Mouse (Mus musculus): ENCODE measurements at regions not wholly inside any gene's neighbourhood (a gene's known extent, or its start where the extent isn't known, plus 50 kb on each side); places are given as distances from the start of the nearest gene placed in this dataset.

GRCm38 (mm10) chr10:91249681-91250195 is 68.6 kb upstream of the Tmpo start:
- DNase-seq (ENCODE audit: extremely low read depth, low read depth, low spot score) = no peak
- Histone ChIP-seq H3K27me3 (ENCODE audit: control insufficient read depth, insufficient read depth, low read length) (no peaks in the 10 kb centered on the region), H3K79me2 (ENCODE audit: control insufficient read depth, insufficient read depth, low read length) (no peaks in the 10 kb centered on the region), H3K9ac (ENCODE audit: low read depth, low read length) (no peak overlapping the region), H3K27ac (replicated peaks; ENCODE audit: insufficient read depth, low read depth, low read length) (no peak overlapping the region), H3K4me1 (ENCODE audit: control insufficient read depth, insufficient read depth, low read length) (no peaks in the 10 kb centered on the region), H3K4me3 (ENCODE audit: insufficient read depth, low read depth, low read length) (no peak overlapping the region), H3K36me3 (ENCODE audit: control insufficient read depth, insufficient read depth, low read length) (no peaks in the 10 kb centered on the region)
- no peak for TF ChIP-seq POLR2A (IDR thresholded peaks at IDR 0.05; ENCODE audit: extremely low read depth, insufficient read depth, low read length)
- TF ChIP-seq CTCF (IDR thresholded peaks at IDR 0.05; ENCODE audit: low read depth, low read length) = no peak
- 62% methylated on average over 18 of the region's 18 CpGs for WGBS

- Histone ChIP-seq H3K27ac (replicated peaks; ENCODE audit: insufficient read depth, low read depth, low read length) (no peak overlapping the region), H3K4me1 (ENCODE audit: control insufficient read depth, insufficient read depth, low read length) (no peaks in the 10 kb centered on the region), H3K4me3 (ENCODE audit: insufficient read depth, low read depth, low read length) (no peak overlapping the region), H3K9ac (ENCODE audit: low read depth, low read length) (no peak overlapping the region), H3K79me2 (ENCODE audit: control insufficient read depth, insufficient read depth, low read length) (no peaks in the 10 kb centered on the region), H3K36me3 (ENCODE audit: control insufficient read depth, insufficient read depth, low read length) (no peaks in the 10 kb centered on the region), H3K27me3 (ENCODE audit: control insufficient read depth, insufficient read depth, low read length) (no peaks in the 10 kb centered on the region)
- TF ChIP-seq CTCF (IDR thresholded peaks at IDR 0.05; ENCODE audit: low read depth, low read length) (peak; percentile 17; the same call in 1 of the 2 replicates), POLR2A (IDR thresholded peaks at IDR 0.05; ENCODE audit: extremely low read depth, insufficient read depth, low read length) (no peak)
- peak; percentile 15 for DNase-seq (ENCODE audit: extremely low read depth, low read depth, low spot score)
- WGBS = 86% methylated on average over 3 of the region's 3 CpGs
These were observed 63.2 kb upstream of the Tmpo start for GRCm38 (mm10) chr10:91244297-91244696.

DNA sequence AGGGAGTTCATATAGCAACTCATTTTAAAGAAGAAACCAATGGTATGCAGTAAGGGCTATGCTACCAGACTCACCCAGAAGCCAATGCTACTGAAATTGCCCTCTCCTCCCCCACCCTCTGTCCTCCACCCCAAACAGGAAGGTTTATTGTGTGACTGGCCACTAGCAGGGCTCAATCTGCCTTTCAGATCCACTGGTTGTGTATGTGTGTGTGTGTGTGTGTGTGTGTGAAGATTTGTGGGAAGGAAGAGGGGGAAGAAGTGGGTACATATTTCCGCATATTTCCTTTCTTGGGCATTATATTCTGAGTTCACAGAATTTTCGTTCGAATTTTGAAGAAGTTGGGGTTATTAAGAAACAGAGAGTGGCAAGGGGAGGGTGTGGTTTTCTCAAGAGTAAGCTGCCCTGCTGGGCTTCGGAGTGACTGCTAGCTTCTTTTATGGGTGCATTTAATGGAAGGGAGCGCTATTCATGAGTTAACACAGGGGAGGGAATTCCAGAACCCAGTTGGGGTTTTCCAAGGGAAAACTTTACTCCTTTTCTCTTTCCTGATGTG is 61.5 kb upstream of the Tmpo start:
- no peak for TF ChIP-seq POLR2A (IDR thresholded peaks at IDR 0.05; ENCODE audit: extremely low read depth, insufficient read depth, low read length)
- no peak for TF ChIP-seq CTCF (IDR thresholded peaks at IDR 0.05; ENCODE audit: low read depth, low read length)
- peak; percentile 28 for DNase-seq (ENCODE audit: extremely low read depth, low read depth, low spot score)
- Histone ChIP-seq H3K27ac (replicated peaks; ENCODE audit: insufficient read depth, low read depth, low read length) (no peak overlapping the region), H3K9ac (ENCODE audit: low read depth, low read length) (no peak overlapping the region), H3K79me2 (ENCODE audit: control insufficient read depth, insufficient read depth, low read length) (no peaks in the 10 kb centered on the region), H3K27me3 (ENCODE audit: control insufficient read depth, insufficient read depth, low read length) (no peaks in the 10 kb centered on the region), H3K36me3 (ENCODE audit: control insufficient read depth, insufficient read depth, low read length) (no peaks in the 10 kb centered on the region), H3K4me3 (ENCODE audit: insufficient read depth, low read depth, low read length) (no peak overlapping the region), H3K4me1 (ENCODE audit: control insufficient read depth, insufficient read depth, low read length) (no peaks in the 10 kb centered on the region)
- 77% methylated on average over 5 of the region's 5 CpGs for WGBS

DNA sequence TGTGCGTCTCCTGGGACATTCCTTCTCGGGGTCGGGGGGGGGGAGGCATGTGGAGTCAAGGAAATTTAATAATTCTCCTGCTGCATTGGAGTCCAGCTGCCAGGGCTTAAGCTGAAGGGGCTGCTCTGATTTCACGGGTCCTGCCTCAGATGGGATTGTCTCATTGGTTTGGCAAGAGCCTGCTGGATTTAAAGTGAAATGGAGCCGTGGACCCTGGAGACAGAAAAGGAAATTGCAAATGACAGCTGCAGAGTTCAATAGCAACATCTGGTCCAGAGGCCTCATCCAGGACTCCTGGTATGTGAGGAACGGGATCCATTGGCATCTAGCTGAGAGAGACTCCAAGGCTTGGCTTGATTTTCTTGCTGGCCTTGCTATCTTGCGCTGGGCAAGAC is 60.5 kb upstream of the Tmpo start:
- WGBS = 82% methylated on average over 7 of the region's 7 CpGs
- Histone ChIP-seq H3K27ac (replicated peaks; ENCODE audit: insufficient read depth, low read depth, low read length) (no peak overlapping the region), H3K4me3 (ENCODE audit: insufficient read depth, low read depth, low read length) (no peak overlapping the region), H3K27me3 (ENCODE audit: control insufficient read depth, insufficient read depth, low read length) (no peaks in the 10 kb centered on the region), H3K4me1 (ENCODE audit: control insufficient read depth, insufficient read depth, low read length) (peaks cover 3% of the 10 kb centered on the region; the same call in 1 of the 2 replicates), H3K79me2 (ENCODE audit: control insufficient read depth, insufficient read depth, low read length) (no peaks in the 10 kb centered on the region), H3K36me3 (ENCODE audit: control insufficient read depth, insufficient read depth, low read length) (no peaks in the 10 kb centered on the region), H3K9ac (ENCODE audit: low read depth, low read length) (no peak overlapping the region)
- TF ChIP-seq CTCF (IDR thresholded peaks at IDR 0.05; ENCODE audit: low read depth, low read length) (no peak), POLR2A (IDR thresholded peaks at IDR 0.05; ENCODE audit: extremely low read depth, insufficient read depth, low read length) (no peak)
- no peak for DNase-seq (ENCODE audit: extremely low read depth, low read depth, low spot score)

GRCm38 (mm10) chr10:91240856-91241610 is 59.9 kb upstream of the Tmpo start:
- TF ChIP-seq POLR2A (IDR thresholded peaks at IDR 0.05; ENCODE audit: extremely low read depth, insufficient read depth, low read length) (no peak), CTCF (IDR thresholded peaks at IDR 0.05; ENCODE audit: low read depth, low read length) (no peak)
- peaks cover 3% of the 10 kb centered on the region; the same call in 1 of the 2 replicates for H3K4me1 ChIP-seq (ENCODE audit: control insufficient read depth, insufficient read depth, low read length)
- no peak overlapping the region for H3K4me3 ChIP-seq (ENCODE audit: insufficient read depth, low read depth, low read length)
- WGBS = 77% methylated on average over 10 of the region's 10 CpGs
- H3K27me3 ChIP-seq (ENCODE audit: control insufficient read depth, insufficient read depth, low read length) = no peaks in the 10 kb centered on the region
- H3K27ac ChIP-seq (replicated peaks; ENCODE audit: insufficient read depth, low read depth, low read length) = no peak overlapping the region
- no peaks in the 10 kb centered on the region for H3K36me3 ChIP-seq (ENCODE audit: control insufficient read depth, insufficient read depth, low read length)
- no peaks in the 10 kb centered on the region for H3K79me2 ChIP-seq (ENCODE audit: control insufficient read depth, insufficient read depth, low read length)
- no peak overlapping the region for H3K9ac ChIP-seq (ENCODE audit: low read depth, low read length)
- DNase-seq (ENCODE audit: extremely low read depth, low read depth, low spot score) = no peak

- no peaks in the 10 kb centered on the region for H3K79me2 ChIP-seq (ENCODE audit: control insufficient read depth, insufficient read depth, low read length)
- whole genome bisulfite sequencing = 85% methylated on average over 7 of the region's 7 CpGs
- no peaks in the 10 kb centered on the region for H3K27me3 ChIP-seq (ENCODE audit: control insufficient read depth, insufficient read depth, low read length)
- TF ChIP-seq CTCF (IDR thresholded peaks at IDR 0.05; ENCODE audit: low read depth, low read length) = no peak
- TF ChIP-seq POLR2A (IDR thresholded peaks at IDR 0.05; ENCODE audit: extremely low read depth, insufficient read depth, low read length) = no peak
- DNase-seq (ENCODE audit: extremely low read depth, low read depth, low spot score) = no peak
- no peak overlapping the region for H3K4me3 ChIP-seq (ENCODE audit: insufficient read depth, low read depth, low read length)
- no peak overlapping the region for H3K9ac ChIP-seq (ENCODE audit: low read depth, low read length)
- no peak overlapping the region for H3K27ac ChIP-seq (replicated peaks; ENCODE audit: insufficient read depth, low read depth, low read length)
- H3K36me3 ChIP-seq (ENCODE audit: control insufficient read depth, insufficient read depth, low read length) = no peaks in the 10 kb centered on the region
- peaks cover 3% of the 10 kb centered on the region; the same call in 1 of the 2 replicates for H3K4me1 ChIP-seq (ENCODE audit: control insufficient read depth, insufficient read depth, low read length)
These were observed 59.2 kb upstream of the Tmpo start for GRCm38 (mm10) chr10:91240320-91240719.

All from liver, adult 2 months (tissue).